Mouse (Mus musculus): Measurements from ENCODE around the gene Olfr1501. TPM values are rescaled to one million over a fixed set of nuclear protein-coding genes. Genes with fewer than 3 reads are reported as not detected.

Olfr1501 gene
- polyA plus RNA-seq, 1 experiment from 2014 or later: not detected

Other genes with a start within 250 kb of the Olfr1501 start
- gene Olfr1487, start 233.3 kb downstream of the Olfr1501 start, polyA plus RNA-seq (2015; fragmentation: Nextera tagmentation; extraction: Ambion mirVana): not detected in 2 replicates
- gene Olfr1489, start 219.1 kb downstream of the Olfr1501 start, polyA plus RNA-seq (2015; fragmentation: Nextera tagmentation; extraction: Ambion mirVana): not detected in 2 replicates
- not detected in 2 replicates for gene Olfr1490, start 199.6 kb downstream of the Olfr1501 start, polyA plus RNA-seq (2015; fragmentation: Nextera tagmentation; extraction: Ambion mirVana)
- gene Olfr1491, start 153.4 kb downstream of the Olfr1501 start, polyA plus RNA-seq (2015; fragmentation: Nextera tagmentation; extraction: Ambion mirVana): not detected in 2 replicates
- gene Olfr1493-ps1, start 127.4 kb downstream of the Olfr1501 start, polyA plus RNA-seq (2015; fragmentation: Nextera tagmentation; extraction: Ambion mirVana): not detected in 2 replicates
- gene Olfr1494, start 111.0 kb downstream of the Olfr1501 start, polyA plus RNA-seq (2015; fragmentation: Nextera tagmentation; extraction: Ambion mirVana): not detected in 2 replicates
- gene Olfr1495, start 86.1 kb downstream of the Olfr1501 start, polyA plus RNA-seq (2015; fragmentation: Nextera tagmentation; extraction: Ambion mirVana): not detected in 2 replicates
- not detected in 2 replicates for gene Olfr1496, start 72.8 kb downstream of the Olfr1501 start, polyA plus RNA-seq (2015; fragmentation: Nextera tagmentation; extraction: Ambion mirVana)
- gene Olfr1497, start 52.5 kb downstream of the Olfr1501 start, polyA plus RNA-seq (2015; fragmentation: Nextera tagmentation; extraction: Ambion mirVana): not detected in 2 replicates
- not detected in 2 replicates for gene Olfr1499, start 31.2 kb downstream of the Olfr1501 start, polyA plus RNA-seq (2015; fragmentation: Nextera tagmentation; extraction: Ambion mirVana)
- gene Olfr1500, start 20.2 kb downstream of the Olfr1501 start, polyA plus RNA-seq (2015; fragmentation: Nextera tagmentation; extraction: Ambion mirVana): not detected in 2 replicates
- gene Olfr1502, start 11.1 kb upstream of the Olfr1501 start, polyA plus RNA-seq (2015; fragmentation: Nextera tagmentation; extraction: Ambion mirVana): not detected in 2 replicates
- not detected in 2 replicates for gene Olfr1504, start 47.2 kb upstream of the Olfr1501 start, polyA plus RNA-seq (2015; fragmentation: Nextera tagmentation; extraction: Ambion mirVana)
- not detected in 2 replicates for gene Olfr1505, start 62.8 kb upstream of the Olfr1501 start, polyA plus RNA-seq (2015; fragmentation: Nextera tagmentation; extraction: Ambion mirVana)

Measured in midbrain, embryonic 13.5 days (tissue).